Mouse (Mus musculus): ENCODE measurements at regions not wholly inside any gene's neighbourhood (a gene's known extent, or its start where the extent isn't known, plus 50 kb on each side); places are given as distances from the start of the nearest gene placed in this dataset.

- DNase-seq (ENCODE audit: low read depth, low spot score) = no peak
Measured at GRCm38 (mm10) chr13:112218389-112218788, 69.9 kb upstream of the Ankrd55 start.

- no peak for DNase-seq (ENCODE audit: low read depth, low spot score)
Measured at GRCm38 (mm10) chr13:112220184-112220583, 68.1 kb upstream of the Ankrd55 start.

GRCm38 (mm10) chr13:112223616-112224015 lies 64.6 kb upstream of the Ankrd55 start:
- DNase-seq (ENCODE audit: low read depth, low spot score) = no peak

GRCm38 (mm10) chr13:112227766-112228165 lies 60.5 kb upstream of the Ankrd55 start:
- no peak for DNase-seq (ENCODE audit: low read depth, low spot score)

GRCm38 (mm10) chr13:112228846-112229245 lies 59.4 kb upstream of the Ankrd55 start:
- no peak for DNase-seq (ENCODE audit: low read depth, low spot score)

GRCm38 (mm10) chr13:112230176-112230575 lies 58.1 kb upstream of the Ankrd55 start:
- no peak for DNase-seq (ENCODE audit: low read depth, low spot score)

- no peak for DNase-seq (ENCODE audit: low read depth, low spot score)
Measured at GRCm38 (mm10) chr13:112234695-112235094, 53.6 kb upstream of the Ankrd55 start.

GRCm38 (mm10) chr13:112236956-112237355 lies 51.3 kb upstream of the Ankrd55 start:
- DNase-seq (ENCODE audit: low read depth, low spot score) = no peak

GRCm38 (mm10) chr13:112237377-112237776 lies 50.9 kb upstream of the Ankrd55 start:
- DNase-seq (ENCODE audit: low read depth, low spot score) = no peak

- no peak for DNase-seq (ENCODE audit: low read depth, low spot score)
Measured at GRCm38 (mm10) chr13:112237917-112238316, 50.3 kb upstream of the Ankrd55 start.

Measured in embryo, embryonic 11.5 days (tissue).